Mouse (Mus musculus): Measurements from ENCODE around the gene Elp1.

The Elp1 gene

DNA sequence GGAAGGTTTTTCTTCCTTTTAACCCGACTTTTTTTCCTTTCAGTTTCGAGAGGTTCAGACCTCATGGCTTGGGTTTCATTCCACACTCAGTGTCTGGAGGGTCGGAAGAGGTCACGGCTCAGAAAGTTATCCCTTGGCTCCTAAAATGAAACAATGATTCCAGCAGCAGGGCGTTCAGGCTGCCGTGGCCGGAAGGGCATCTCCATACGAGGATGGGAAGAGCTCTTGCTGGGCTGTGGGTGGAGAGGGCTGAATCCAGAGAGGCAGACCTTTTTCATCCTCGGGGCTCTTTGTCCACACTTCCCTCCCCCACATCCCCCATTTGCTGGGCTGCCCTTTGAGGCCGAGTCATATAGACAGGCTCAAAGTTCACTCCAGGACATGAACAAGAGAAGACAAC lies 99.9 kb downstream of the Elp1 start:
- no peak for DNase-seq (ENCODE audit: low spot score)
